Mouse (Mus musculus) G1E-ER4 (cell line): Measurements from ENCODE around the gene St8sia2. TPM values are rescaled to one million over a fixed set of nuclear protein-coding genes. Genes with fewer than 3 reads are reported as not detected.

Source experiments
- GATA1 ChIP-seq: IDR thresholded peaks from one replicate; pipeline ENCODE4 v1.8.0; 2012; ENCODE audit warnings: low read length, inconsistent platforms
- polyA plus RNA-seq: library from polyadenylated mRNA; stranded (reverse); fragments of >175 nt; gene quantifications from 2 replicates; pipeline ENCODE4 v1.2.3, GENCODE M21; 2012

St8sia2 gene
- polyA plus RNA-seq, 1 experiment: not detected

GRCm38 (mm10) chr7:73917633-73918311 lies 95.7 kb downstream of the St8sia2 start:
- no peak for TF ChIP-seq GATA1

DNA sequence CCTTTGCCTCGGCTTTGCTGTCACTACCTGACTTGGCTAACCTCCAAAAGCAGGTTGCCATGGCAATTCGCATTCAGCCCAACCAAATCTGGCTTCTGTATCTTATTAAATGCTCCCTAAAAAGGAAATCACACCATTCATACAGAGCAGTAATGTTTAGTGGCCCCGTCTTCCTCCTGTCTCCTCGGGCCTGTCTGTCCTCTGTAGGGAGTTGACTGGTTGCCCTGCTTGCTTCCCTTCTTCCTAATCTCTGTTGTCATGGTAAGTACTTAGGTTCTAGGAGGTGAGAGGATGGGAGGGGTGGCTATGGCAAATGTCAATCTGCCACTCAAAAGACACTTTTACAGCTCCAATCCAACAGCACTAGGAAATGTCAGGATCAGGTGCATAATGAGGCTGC lies 101.6 kb downstream of the St8sia2 start:
- no peak for TF ChIP-seq GATA1

DNA sequence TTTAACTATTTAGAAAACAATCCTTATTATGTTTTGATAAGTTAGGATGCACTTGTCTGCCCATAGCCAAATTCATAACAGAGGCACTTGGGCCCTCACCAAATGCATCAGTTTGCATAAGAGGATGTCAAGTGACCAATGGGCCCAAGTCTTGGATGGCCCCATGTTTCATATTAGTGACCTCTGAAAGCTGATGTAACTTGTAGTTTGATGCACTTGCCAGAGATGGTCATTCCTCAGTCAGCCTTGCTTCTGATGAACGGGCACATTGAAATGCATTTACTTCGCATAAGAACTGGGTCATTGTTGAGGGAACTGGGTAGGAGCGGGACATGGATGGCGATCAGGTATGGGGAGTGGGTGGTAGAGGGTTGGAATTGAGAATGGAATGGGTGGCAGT lies 102.6 kb downstream of the St8sia2 start:
- no peak for TF ChIP-seq GATA1

DNA sequence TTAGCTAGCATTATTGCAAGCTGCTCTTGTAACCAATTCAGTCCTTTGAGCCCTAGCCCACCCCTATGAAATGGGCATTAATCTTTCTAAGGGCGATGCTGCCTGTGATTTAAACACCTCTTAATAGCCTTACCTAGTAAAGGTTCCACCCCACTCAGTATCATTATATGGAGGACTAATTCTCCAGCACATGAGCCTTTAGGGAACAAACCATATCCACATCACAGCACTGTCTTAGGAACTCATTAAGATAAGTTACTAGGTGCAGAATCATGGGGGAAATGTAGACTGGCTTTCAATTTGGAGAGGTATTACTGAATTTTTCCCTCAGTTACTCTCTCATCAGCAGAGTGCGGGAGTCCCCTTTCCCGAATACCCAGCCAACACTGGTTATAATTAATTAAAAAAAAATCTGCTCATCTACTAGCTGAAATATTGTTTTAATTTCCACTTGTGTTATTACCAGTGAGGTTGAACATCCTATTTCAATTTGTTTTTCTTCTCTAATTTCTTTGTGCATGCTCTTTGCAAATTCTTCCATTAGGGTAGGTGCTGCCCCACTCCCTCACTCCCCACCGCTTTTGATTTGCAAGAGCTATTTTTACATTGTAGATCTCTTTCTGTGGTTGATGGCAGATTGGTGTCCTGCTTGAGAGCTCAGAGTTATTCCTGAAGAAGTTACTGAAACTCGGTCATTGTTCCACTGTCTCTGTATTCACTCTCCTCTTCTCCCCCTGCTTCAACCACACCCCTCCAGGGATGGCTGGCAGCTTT lies 103.9 kb downstream of the St8sia2 start:
- no peak for TF ChIP-seq GATA1

GRCm38 (mm10) chr7:73894506-73894905 lies 119.0 kb downstream of the St8sia2 start:
- no peak for TF ChIP-seq GATA1

GRCm38 (mm10) chr7:73891830-73892229 lies 121.7 kb downstream of the St8sia2 start:
- TF ChIP-seq GATA1: no peak

DNA sequence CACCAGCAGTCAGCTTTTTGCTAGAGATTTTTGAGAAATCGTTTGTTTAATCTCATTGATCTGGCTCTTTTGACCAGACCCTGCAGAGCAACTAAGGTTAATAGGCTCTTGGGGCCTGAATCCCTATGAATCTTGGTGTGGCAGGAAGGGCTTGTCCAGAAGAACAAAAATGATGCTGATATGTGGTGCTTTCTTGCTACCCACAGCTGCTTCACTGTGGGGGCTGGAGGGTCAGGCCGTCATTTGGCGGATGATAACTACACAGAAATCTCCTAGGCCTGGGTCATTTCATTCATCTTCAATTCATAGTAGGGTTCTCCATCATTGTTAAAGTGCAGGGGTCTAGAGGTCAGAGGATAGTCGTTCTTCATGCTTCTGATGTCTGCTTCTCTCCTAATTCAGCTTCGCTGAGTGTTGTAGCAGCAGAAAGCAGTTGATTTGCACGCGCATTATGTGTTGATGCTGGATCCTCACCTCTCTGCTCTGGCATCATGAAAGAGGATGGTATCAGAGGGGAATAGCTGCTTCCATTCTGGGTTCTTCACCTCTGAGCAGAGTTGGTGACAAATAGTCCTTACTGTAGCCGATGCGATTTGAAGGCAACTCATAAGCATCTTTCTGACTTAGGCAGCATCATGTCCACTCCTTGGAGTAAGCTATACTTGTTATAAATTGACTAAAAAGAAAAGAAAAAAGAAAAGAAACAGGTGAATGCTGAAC lies 122.4 kb downstream of the St8sia2 start:
- no peak for TF ChIP-seq GATA1

GRCm38 (mm10) chr7:73890466-73890865 lies 123.0 kb downstream of the St8sia2 start:
- TF ChIP-seq GATA1: no peak
